In the genomic region with DNA sequence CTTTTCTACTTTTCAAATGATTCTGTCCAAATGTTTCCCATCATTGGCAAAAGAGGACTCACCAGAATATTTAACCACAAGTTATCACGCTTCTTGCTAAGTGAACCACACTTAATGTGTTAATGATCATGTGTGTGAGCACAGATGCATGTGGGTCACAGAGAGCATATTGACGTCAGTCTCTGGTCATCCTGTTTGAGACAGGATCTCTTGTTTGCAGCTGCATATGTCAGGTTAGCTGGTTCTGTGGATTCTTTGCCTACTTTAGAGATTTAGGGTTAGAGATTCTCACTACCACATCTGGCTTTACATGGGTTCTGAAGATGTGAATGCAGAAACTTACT, we compare ENCODE assay signal across 17 mouse cellular contexts. TPM values are rescaled to one million over a fixed set of nuclear protein-coding genes. Genes with fewer than 3 reads are reported as not detected.
DNase-seq lines count a peak whose midpoint lies in the region; ATAC-seq lines count a peak whose summit lies in the region.
"Had no signal": no experiment of that assay in that cellular context is flagged by ENCODE, and none has a peak within 500 bp of the region (broad histone marks: within the 10 kb centered on the region; RNA-seq: fewer than 3 reads in every experiment).

No protein-coding gene starts in this region.

- H3K27me3 ChIP-seq in embryonic facial prominence, embryonic 11.5 days (ENCODE audit: control insufficient read depth, insufficient read depth, low read length), result no peaks in the 10 kb centered on the region
- H3K27me3 ChIP-seq in embryonic facial prominence, embryonic 10.5 days (replicated peaks; ENCODE audit: low read depth, poor library complexity, severe bottlenecking), result no peaks in the 10 kb centered on the region
- no peaks in the 10 kb centered on the region for H3K27me3 ChIP-seq in lung, embryonic 16.5 days (ENCODE audit: control insufficient read depth, insufficient read depth, low read depth, low read length)
- H3K27me3 ChIP-seq in embryonic facial prominence, embryonic 13.5 days, result no peaks in the 10 kb centered on the region
- no peaks in the 10 kb centered on the region for H3K27me3 ChIP-seq in hindbrain, embryonic 11.5 days (ENCODE audit: control insufficient read depth, insufficient read depth, low read length)
- H3K27me3 ChIP-seq: neural tube, embryonic 12.5 days had no signal

- no peaks in the 10 kb centered on the region for H3K9me3 ChIP-seq in embryonic facial prominence, embryonic 11.5 days (replicated peaks; ENCODE audit: control insufficient read depth, low read length)
- H3K9me3 ChIP-seq in embryonic facial prominence, embryonic 10.5 days, result no peaks in the 10 kb centered on the region
- no peaks in the 10 kb centered on the region for H3K9me3 ChIP-seq in lung, embryonic 16.5 days (ENCODE audit: control insufficient read depth, low read length)
- no peaks in the 10 kb centered on the region for H3K9me3 ChIP-seq in embryonic facial prominence, embryonic 13.5 days
- no peaks in the 10 kb centered on the region for H3K9me3 ChIP-seq in hindbrain, embryonic 11.5 days (ENCODE audit: control insufficient read depth, low read length)
- H3K9me3 ChIP-seq: neural tube, embryonic 12.5 days had no signal

- no peaks in the 10 kb centered on the region for H3K36me3 ChIP-seq in embryonic facial prominence, embryonic 11.5 days (replicated peaks; ENCODE audit: control insufficient read depth, insufficient read depth, low read depth, low read length)
- no peaks in the 10 kb centered on the region for H3K36me3 ChIP-seq in embryonic facial prominence, embryonic 10.5 days (replicated peaks)
- no peaks in the 10 kb centered on the region for H3K36me3 ChIP-seq in lung, embryonic 16.5 days (ENCODE audit: control insufficient read depth, insufficient read depth, low read length)
- H3K36me3 ChIP-seq in embryonic facial prominence, embryonic 13.5 days, result no peaks in the 10 kb centered on the region
- H3K36me3 ChIP-seq in hindbrain, embryonic 11.5 days (ENCODE audit: control insufficient read depth, insufficient read depth, low read length), result no peaks in the 10 kb centered on the region
- H3K36me3 ChIP-seq: neural tube, embryonic 12.5 days had no signal

- no peak overlapping the region for H3K4me2 ChIP-seq in embryonic facial prominence, embryonic 11.5 days (ENCODE audit: low read depth, low read length)
- no peak overlapping the region for H3K4me2 ChIP-seq in lung, embryonic 16.5 days (ENCODE audit: low read depth, low read length)
- no peak overlapping the region for H3K4me2 ChIP-seq in embryonic facial prominence, embryonic 13.5 days
- no peak overlapping the region for H3K4me2 ChIP-seq in hindbrain, embryonic 11.5 days (replicated peaks; ENCODE audit: low read depth, low read length)
- H3K4me2 ChIP-seq: heart, embryonic 11.5 days; neural tube, embryonic 12.5 days had no signal

- peak; percentile 58; the same call in 1 of the 2 replicates for ATAC-seq in embryonic facial prominence, embryonic 11.5 days (replicated peaks; ENCODE audit: insufficient number of reproducible peaks, low FRiP score, low TSS enrichment, low read depth)
- ATAC-seq in lung, embryonic 16.5 days (ENCODE audit: low read depth), result no peak; the same call in 1 of the 2 replicates
- no peak for ATAC-seq in embryonic facial prominence, embryonic 13.5 days (ENCODE audit: insufficient number of reproducible peaks, insufficient read depth, low FRiP score, low TSS enrichment, low read depth)
- ATAC-seq in hindbrain, embryonic 11.5 days (ENCODE audit: low FRiP score), result peak; percentile 60; the same call in 1 of the 2 replicates

- H3K9ac ChIP-seq in embryonic facial prominence, embryonic 11.5 days (replicated peaks; ENCODE audit: low read length), result no peak overlapping the region
- no peak overlapping the region for H3K9ac ChIP-seq in lung, embryonic 16.5 days (ENCODE audit: low read length)
- no peak overlapping the region for H3K9ac ChIP-seq in embryonic facial prominence, embryonic 13.5 days
- no peak overlapping the region for H3K9ac ChIP-seq in hindbrain, embryonic 11.5 days (ENCODE audit: low read depth, low read length)
- H3K9ac ChIP-seq: neural tube, embryonic 12.5 days had no signal

- DNase-seq in embryonic facial prominence, embryonic 11.5 days (ENCODE audit: low spot score), result no peak
- no peak for DNase-seq in embryonic facial prominence, embryonic 10.5 days (ENCODE audit: low spot score)
- DNase-seq in lung, postnatal 4 days, result no peak
- DNase-seq in hindbrain, embryonic 11.5 days (ENCODE audit: low spot score), result no peak
- no peak for DNase-seq in right cerebral cortex, postnatal 10 days (ENCODE audit: low spot score in 2 of 2)
- DNase-seq in kidney, adult 9 months, result no peak
- DNase-seq: adrenal gland, postnatal 36 days; cerebellum, adult 9-10 months; gastrocnemius, postnatal 36 days; heart, postnatal 36 days; kidney, adult 11 months; kidney, postnatal 14 days; layer of hippocampus, adult 9-11 months had no signal

- no peaks in the 10 kb centered on the region for H3K4me1 ChIP-seq in embryonic facial prominence, embryonic 11.5 days (ENCODE audit: control insufficient read depth, insufficient read depth, low read length)
- peaks cover 12% of the 10 kb centered on the region for H3K4me1 ChIP-seq in embryonic facial prominence, embryonic 10.5 days
- peaks cover 7% of the 10 kb centered on the region for H3K4me1 ChIP-seq in lung, embryonic 16.5 days (replicated peaks; ENCODE audit: control insufficient read depth, insufficient read depth, low read length)
- peaks cover 10% of the 10 kb centered on the region for H3K4me1 ChIP-seq in embryonic facial prominence, embryonic 13.5 days
- H3K4me1 ChIP-seq in hindbrain, embryonic 11.5 days (replicated peaks; ENCODE audit: control insufficient read depth, insufficient read depth, low read length), result no peaks in the 10 kb centered on the region

- no peak overlapping the region for H3K27ac ChIP-seq in embryonic facial prominence, embryonic 11.5 days (replicated peaks; ENCODE audit: low read depth, low read length)
- H3K27ac ChIP-seq in embryonic facial prominence, embryonic 10.5 days (replicated peaks), result no peak overlapping the region
- H3K27ac ChIP-seq in lung, embryonic 16.5 days (ENCODE audit: low read length), result peak overlapping the region; percentile 64
- 0 out of 2 replicates have a peak overlapping the region, but pooled peaks have one; percentile 16 for H3K27ac ChIP-seq in embryonic facial prominence, embryonic 13.5 days
- H3K27ac ChIP-seq in hindbrain, embryonic 11.5 days (ENCODE audit: low read depth, low read length), result no peak overlapping the region
- H3K27ac ChIP-seq: neural tube, embryonic 12.5 days had no signal

- H3K4me3 ChIP-seq in embryonic facial prominence, embryonic 11.5 days (ENCODE audit: low read depth, low read length), result no peak overlapping the region
- H3K4me3 ChIP-seq in embryonic facial prominence, embryonic 10.5 days, result no peak overlapping the region
- no peak overlapping the region for H3K4me3 ChIP-seq in lung, embryonic 16.5 days (ENCODE audit: low read length)
- no peak overlapping the region for H3K4me3 ChIP-seq in embryonic facial prominence, embryonic 13.5 days
- H3K4me3 ChIP-seq in hindbrain, embryonic 11.5 days (ENCODE audit: low read depth, low read length), result no peak overlapping the region
- H3K4me3 ChIP-seq: neural tube, embryonic 12.5 days had no signal

- WGBS in embryonic facial prominence, embryonic 11.5 days, result 41% methylated on average over 2 of the region's 2 CpGs
- WGBS in embryonic facial prominence, embryonic 10.5 days, result 47% methylated on average over 2 of the region's 2 CpGs
- 36% methylated on average over 2 of the region's 2 CpGs for WGBS in lung, embryonic 16.5 days
- WGBS in embryonic facial prominence, embryonic 13.5 days, result 15% methylated on average over 2 of the region's 2 CpGs
- 50% methylated on average over 2 of the region's 2 CpGs for WGBS in hindbrain, embryonic 11.5 days

RNA-seq across cellular contexts. Expression of a gene that starts 12.4 kb away (rescaled TPM):
- 17.7 and 19.9 TPM in 2 replicates for polyA plus RNA-seq in embryonic facial prominence, embryonic 11.5 days (2014; fragmentation: Nextera tagmentation; extraction: Ambion mirVana)
- polyA plus RNA-seq in embryonic facial prominence, embryonic 10.5 days (2016; fragmentation: Nextera tagmentation; extraction: Ambion mirVana), result 18.2 and 23.8 TPM in 2 replicates
- 14.5 and 17.7 TPM in 2 replicates for polyA plus RNA-seq in lung, embryonic 16.5 days (2015; fragmentation: Nextera tagmentation; extraction: Ambion mirVana)
- polyA plus RNA-seq in embryonic facial prominence, embryonic 13.5 days (2015; fragmentation: Nextera tagmentation; extraction: Ambion mirVana), result 15.7 and 19.7 TPM in 2 replicates
- 17.7 and 19.8 TPM in 2 replicates for polyA plus RNA-seq in hindbrain, embryonic 11.5 days (2014; fragmentation: Nextera tagmentation; extraction: Ambion mirVana)

Comparison
In these comparisons a context has a peak if more than half of its experiments do, and no peak if none do; other contexts are left out.
1. ATAC-seq: peak in embryonic facial prominence, embryonic 11.5 days (single experiment) and hindbrain, embryonic 11.5 days (single experiment); none in lung, embryonic 16.5 days (single experiment) and embryonic facial prominence, embryonic 13.5 days (single experiment).
2. H3K27ac ChIP-seq: peak in lung, embryonic 16.5 days (single experiment) and embryonic facial prominence, embryonic 13.5 days (single experiment); none in embryonic facial prominence, embryonic 11.5 days (single experiment), embryonic facial prominence, embryonic 10.5 days (single experiment) and hindbrain, embryonic 11.5 days (single experiment).